Mouse (Mus musculus) CH12.LX (cell line): ENCODE measurements around the gene Oit3. TPM values are rescaled to one million over a fixed set of nuclear protein-coding genes. Genes with fewer than 3 reads are reported as not detected.

Source experiments
- DNase-seq: peaks from one replicate; pipeline ENCODE4 v3.0.0-alpha.2; 2013; ENCODE audit errors: extremely low read depth
- H3K27ac ChIP-seq: 2 replicates; pipeline ENCODE4 v1.5.1; 2012; ENCODE audit warnings: low read depth, mild to moderate bottlenecking, control low read depth, moderate library complexity; ENCODE audit not compliant: insufficient read depth
- H3K27me3 ChIP-seq: replicated peaks from 2 replicates; pipeline ENCODE3; 2012; ENCODE audit warnings: inconsistent platforms
- H3K36me3 ChIP-seq, 2 experiments: replicated peaks in 1 of 2; 2 replicates each; pipeline versions ENCODE3 to v1.6.1; 2012; ENCODE audit warnings: inconsistent platforms in 1 of 2, low read length in 1 of 2, mild to moderate bottlenecking in 1 of 2, mixed read lengths in 1 of 2, moderate library complexity in 1 of 2; ENCODE audit not compliant: control insufficient read depth in 1 of 2, insufficient read depth in 1 of 2
- H3K4me1 ChIP-seq, 2 experiments: 2 replicates each; pipeline ENCODE4 v1.6.1; 2012; ENCODE audit warnings: inconsistent platforms in 1 of 2, moderate library complexity in 1 of 2; ENCODE audit not compliant: insufficient read depth in 2 of 2, control insufficient read depth in 1 of 2
- H3K4me2 ChIP-seq: 2 replicates; pipeline ENCODE4 v1.6.1; 2012; ENCODE audit warnings: low read depth, mild to moderate bottlenecking, control low read depth; ENCODE audit not compliant: poor library complexity, insufficient read depth, severe bottlenecking
- H3K4me3 ChIP-seq, 3 experiments: fragments of 150-350 bp in 1 of 3; sonication (generic) in 1 of 3; replicated peaks in 1 of 3; 2 replicates each; pipeline versions ENCODE3 to v1.5.1; 2011 to 2012; ENCODE audit warnings: low read depth in 2 of 3, low read length in 2 of 3, mild to moderate bottlenecking in 2 of 3, moderate library complexity in 2 of 3, control low read depth in 1 of 3, improper control_type of control experiment in 1 of 3, inconsistent platforms in 1 of 3, mixed read lengths in 1 of 3; ENCODE audit not compliant: poor library complexity in 1 of 3
- H3K79me2 ChIP-seq: replicated peaks from 2 replicates; pipeline ENCODE4 v1.6.1; 2012; ENCODE audit warnings: mild to moderate bottlenecking, moderate library complexity; ENCODE audit not compliant: control insufficient read depth, poor library complexity, insufficient read depth, severe bottlenecking; ENCODE audit errors: extremely low read depth
- H3K9ac ChIP-seq: 2 replicates; pipeline ENCODE4 v1.6.1; 2012; ENCODE audit warnings: low read depth, mild to moderate bottlenecking, control low read depth, moderate library complexity; ENCODE audit not compliant: insufficient read depth
- H3K9me3 ChIP-seq: replicated peaks from 2 replicates; pipeline ENCODE3; 2012; ENCODE audit warnings: low read length, inconsistent platforms, mixed read lengths
- BHLHE40 ChIP-seq: IDR thresholded peaks from 2 replicates; pipeline ENCODE4 v1.6.1; 2011; ENCODE audit warnings: mild to moderate bottlenecking, low read depth, low read length, improper control_type of control experiment
- CHD2 ChIP-seq: IDR thresholded peaks from 2 replicates; pipeline ENCODE4 v1.6.1; 2011; ENCODE audit warnings: low read length, improper control_type of control experiment
- CTCF ChIP-seq, 2 experiments: IDR thresholded peaks in 1 of 2; conservative IDR thresholded peaks in 1 of 2; 2 replicates each; pipeline ENCODE4 v1.5.1; 2011 to 2012; ENCODE audit warnings: low read depth in 2 of 2, low read length in 2 of 2, improper control_type of control experiment in 1 of 2, inconsistent platforms in 1 of 2, mild to moderate bottlenecking in 1 of 2, moderate library complexity in 1 of 2
- E2F4 ChIP-seq: IDR thresholded peaks from 2 replicates; pipeline ENCODE4 v1.6.1; 2011; ENCODE audit warnings: low read depth, low read length, improper control_type of control experiment; ENCODE audit not compliant: insufficient replicate concordance
- ETS1 ChIP-seq: conservative IDR thresholded peaks from 2 replicates; pipeline ENCODE4 v1.6.1; 2012; ENCODE audit warnings: low read depth, mild to moderate bottlenecking, inconsistent platforms, low read length, improper control_type of control experiment, moderate library complexity
- GABPA ChIP-seq: IDR thresholded peaks from 2 replicates; pipeline ENCODE4 v1.6.1; 2012; ENCODE audit warnings: low read depth, low read length, improper control_type of control experiment, inconsistent platforms; ENCODE audit not compliant: insufficient replicate concordance
- HCFC1 ChIP-seq: IDR thresholded peaks from 2 replicates; pipeline ENCODE4 v1.6.1; 2012; ENCODE audit warnings: low read depth, mild to moderate bottlenecking, inconsistent platforms, low read length, improper control_type of control experiment
- IRF4 ChIP-seq: IDR thresholded peaks from 2 replicates; pipeline ENCODE4 v1.6.1; 2014; ENCODE audit warnings: low read depth, mild to moderate bottlenecking, inconsistent platforms, low read length, improper control_type of control experiment
- JUN ChIP-seq: IDR thresholded peaks from 2 replicates; pipeline ENCODE4 v1.6.1; 2011; ENCODE audit warnings: low read depth, mild to moderate bottlenecking, low read length, improper control_type of control experiment, moderate library complexity; ENCODE audit not compliant: insufficient read depth
- JUND ChIP-seq: conservative IDR thresholded peaks from 2 replicates; pipeline ENCODE4 v1.6.1; 2011; ENCODE audit warnings: low read depth, low read length, improper control_type of control experiment
- KAT2A ChIP-seq: IDR thresholded peaks from 2 replicates; pipeline ENCODE4 v1.6.1; 2012; ENCODE audit warnings: low read length, improper control_type of control experiment, inconsistent platforms; ENCODE audit not compliant: insufficient replicate concordance
- MAFK ChIP-seq: IDR thresholded peaks from 2 replicates; pipeline ENCODE4 v1.6.1; 2011; ENCODE audit warnings: low read length, improper control_type of control experiment; ENCODE audit not compliant: insufficient replicate concordance
- MAX ChIP-seq: IDR thresholded peaks from 2 replicates; pipeline ENCODE4 v1.6.1; 2011; ENCODE audit warnings: low read length, improper control_type of control experiment
- MEF2A ChIP-seq: IDR thresholded peaks from 2 replicates; pipeline ENCODE4 v1.6.1; 2014; ENCODE audit warnings: low read depth, mild to moderate bottlenecking, inconsistent platforms, low read length, improper control_type of control experiment, borderline replicate concordance
- MXI1 ChIP-seq: IDR thresholded peaks from 2 replicates; pipeline ENCODE4 v1.6.1; 2011; ENCODE audit warnings: mild to moderate bottlenecking, low read depth, low read length, improper control_type of control experiment
- MYC ChIP-seq: IDR thresholded peaks from 2 replicates; pipeline ENCODE4 v1.6.1; 2011; ENCODE audit warnings: low read depth, mild to moderate bottlenecking, improper control_type of control experiment, low read length
- NELFE ChIP-seq: IDR thresholded peaks from 2 replicates; pipeline ENCODE4 v1.6.1; 2011; ENCODE audit warnings: low read depth, low read length, improper control_type of control experiment
- POLR2A ChIP-seq: IDR thresholded peaks from 2 replicates; pipeline ENCODE4 v1.6.1; 2011; ENCODE audit warnings: low read depth, mild to moderate bottlenecking, improper control_type of control experiment, low read length
- SIN3A ChIP-seq: IDR thresholded peaks from 2 replicates; pipeline ENCODE4 v1.6.1; 2012; ENCODE audit warnings: low read length, improper control_type of control experiment, inconsistent platforms
- TCF12 ChIP-seq: IDR thresholded peaks from 2 replicates; pipeline ENCODE4 v1.6.1; 2014; ENCODE audit warnings: low read depth, mild to moderate bottlenecking, inconsistent platforms, low read length, improper control_type of control experiment
- UBTF ChIP-seq: IDR thresholded peaks from 2 replicates; pipeline ENCODE4 v1.6.1; 2012; ENCODE audit warnings: low read depth, mild to moderate bottlenecking, inconsistent platforms, low read length, improper control_type of control experiment, moderate library complexity
- USF1 ChIP-seq: IDR thresholded peaks from 2 replicates; pipeline ENCODE4 v1.6.1; 2014; ENCODE audit warnings: low read depth, mild to moderate bottlenecking, inconsistent platforms, low read length, improper control_type of control experiment
- ZMIZ1 ChIP-seq: IDR thresholded peaks from 2 replicates; pipeline ENCODE4 v1.6.1; 2012; ENCODE audit warnings: low read depth, mild to moderate bottlenecking, inconsistent platforms, low read length, improper control_type of control experiment
- dilution Hi-C: fragments of 300-500 bp; cut with MboI; formaldehyde crosslinking; loops from 2 replicates; pipeline ENCODE4 v1.14.3; 2020; ENCODE audit warnings: low sequenced_read_pairs; ENCODE audit not compliant: extremely low pct_unique_long_range_greater_than_20kb, extremely low pct_ligation_motif_present
- in situ Hi-C: fragments of 300-500 bp; cut with MboI; formaldehyde crosslinking; loops from 3 replicates; pipeline ENCODE4 v1.14.3; 2019; ENCODE audit warnings: low sequenced_read_pairs, low pct_ligation_motif_present, low pct_unique_long_range_greater_than_20kb, mixed read lengths
- polyA plus RNA-seq: library from polyadenylated mRNA; unstranded; fragments of >175 nt; gene quantifications from 2 replicates; pipeline ENCODE4 v1.2.1, GENCODE M21; 2012; ENCODE audit warnings: low read depth; ENCODE audit not compliant: insufficient read length
- total RNA-seq, 2 experiments: library from RNA; depleted of rRNA; stranded (reverse); fragments of 300-350 nt in 1 of 2; fragments of >200 nt in 1 of 2; gene quantifications; 2 replicates each; pipeline ENCODE4 v1.2.3; 2012 to 2014

Oit3 gene
- total and polyA plus RNA-seq, 3 experiments: 4.5 to 7.5 (median 7.1) TPM

DNA sequence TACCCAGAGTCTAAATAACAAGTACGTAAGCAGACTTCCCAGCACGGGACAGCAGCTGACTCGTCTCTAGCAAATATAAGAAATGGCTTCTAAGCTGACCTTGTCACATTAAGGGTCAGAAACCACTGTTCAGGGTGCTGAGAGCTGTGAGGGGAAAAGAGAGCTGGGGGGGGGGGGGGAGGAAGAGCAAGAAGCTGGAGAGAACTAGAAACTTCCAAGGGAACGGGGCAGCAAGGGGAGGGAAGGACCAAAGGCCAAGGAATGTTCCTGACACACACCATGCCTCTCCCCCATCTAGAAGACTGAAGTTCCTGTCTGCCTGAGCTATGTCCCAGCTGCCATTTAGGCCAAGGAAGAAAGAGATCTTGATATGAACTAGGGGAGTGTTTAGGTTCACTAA, 15.2 kb downstream of the Oit3 start:
- dilution Hi-C loops (no loop called here), in situ Hi-C loops (no loop called here)
- Histone ChIP-seq H3K4me1 (peaks cover 1 to 18% of the 10 kb centered on the region in 2 experiments; a peak in 3 of 4 replicates), H3K27me3 (no peaks in the 10 kb centered on the region), H3K9me3 (no peaks in the 10 kb centered on the region), H3K4me3 (no peak overlapping the region), H3K9ac (no peak overlapping the region), H3K4me2 (no peak overlapping the region), H3K27ac (no peak overlapping the region), H3K79me2 (no peaks in the 10 kb centered on the region), H3K36me3 (peaks cover 0 to 24% of the 10 kb centered on the region in 2 experiments)
- no peak for DNase-seq
- TF ChIP-seq MAX (no peak), E2F4 (no peak), UBTF (no peak), MYC (no peak), SIN3A (no peak), KAT2A (no peak), MEF2A (no peak), NELFE (no peak), BHLHE40 (no peak), POLR2A (no peak), JUND (no peak)

DNA sequence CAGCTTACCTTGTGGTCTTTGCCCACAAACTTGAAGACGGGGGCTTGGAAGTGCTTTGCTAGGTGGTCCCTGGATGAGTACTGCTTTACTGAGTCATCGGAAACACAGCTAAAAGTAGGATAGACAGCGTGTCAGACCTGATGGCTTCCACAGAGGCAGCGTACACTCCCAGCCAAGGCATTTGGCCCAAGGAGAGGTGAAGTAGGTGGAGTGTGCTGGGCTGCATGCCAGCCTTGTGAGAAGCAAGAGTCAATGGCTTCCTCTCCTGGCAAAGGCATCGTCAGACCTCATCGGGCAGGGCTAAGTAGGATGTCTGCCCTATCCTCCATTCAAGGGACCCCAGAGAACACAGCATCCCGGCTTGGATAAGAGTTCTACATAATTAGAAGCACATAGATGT, 16.2 kb downstream of the Oit3 start:
- Histone ChIP-seq H3K36me3 (peaks cover 0 to 24% of the 10 kb centered on the region in 2 experiments), H3K4me1 (peaks cover 0 to 9% of the 10 kb centered on the region in 2 experiments; a peak in 1 of 4 replicates), H3K27ac (no peak overlapping the region), H3K9me3 (no peaks in the 10 kb centered on the region), H3K79me2 (no peaks in the 10 kb centered on the region), H3K4me3 (no peak overlapping the region), H3K4me2 (no peak overlapping the region), H3K9ac (no peak overlapping the region), H3K27me3 (no peaks in the 10 kb centered on the region)
- dilution Hi-C loops (no loop called here), in situ Hi-C loops (no loop called here)
- TF ChIP-seq MXI1 (no peak), GABPA (no peak)
- DNase-seq: no peak

DNA sequence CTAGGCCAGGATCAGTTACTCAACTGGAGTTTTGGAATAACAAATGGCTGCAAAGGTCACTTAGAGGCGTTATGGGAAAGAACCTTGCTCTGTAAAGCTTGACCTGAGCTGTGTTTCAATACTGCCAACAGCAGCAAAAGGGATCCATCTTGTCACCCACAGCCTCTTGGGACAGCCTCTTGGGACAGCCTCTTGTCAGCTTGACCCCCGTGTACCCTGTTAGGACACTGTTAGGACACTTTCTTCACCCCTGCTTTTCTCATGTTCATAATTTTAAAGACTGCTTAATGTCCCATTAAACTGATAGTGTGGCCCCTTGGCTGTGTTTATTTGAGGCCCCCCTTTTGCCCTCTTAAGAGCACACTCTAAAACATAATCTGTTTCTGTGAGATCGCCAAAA, 17.1 kb downstream of the Oit3 start:
- Histone ChIP-seq H3K36me3 (peaks cover 0 to 24% of the 10 kb centered on the region in 2 experiments), H3K4me2 (no peak overlapping the region), H3K27ac (no peak overlapping the region), H3K4me1 (peaks cover 0 to 5% of the 10 kb centered on the region in 2 experiments; a peak in 1 of 4 replicates), H3K9me3 (no peaks in the 10 kb centered on the region)
- dilution Hi-C loops (no loop called here), in situ Hi-C loops (no loop called here)
- TF ChIP-seq CTCF (conservative IDR thresholded peaks at IDR 0.05 in 1 of 2, IDR thresholded peaks at IDR 0.05 in 1 of 2; ENCODE audit: low read depth in 2 of 2, low read length in 2 of 2) (no peak), TCF12 (no peak), JUND (no peak), JUN (no peak), MAFK (no peak), USF1 (no peak), HCFC1 (no peak), MEF2A (no peak), ETS1 (no peak), KAT2A (no peak), MYC (no peak), ZMIZ1 (no peak), CHD2 (no peak), IRF4 (no peak)
- TF ChIP-seq, all 38 proteins: peak for 0
- Histone ChIP-seq H3K27me3 (no peaks in the 10 kb centered on the region), H3K9ac (no peak overlapping the region), H3K79me2 (no peaks in the 10 kb centered on the region), H3K4me3 (no peak overlapping the region)
- DNase-seq: no peak
